Mouse (Mus musculus) liver, adult 2 months (tissue): ENCODE results near the gene Zfp467.

ENCODE experiments used
- CTCF ChIP-seq: fragments of 200-500 bp; IDR thresholded peaks from 2 replicates; pipeline ENCODE4 v1.5.1; 2011; ENCODE audit warnings: low read depth, low read length, control low read depth
- POLR2A ChIP-seq: fragments of 200-500 bp; IDR thresholded peaks from 2 replicates; pipeline ENCODE4 v1.6.1; 2011; ENCODE audit warnings: low read length, control low read depth; ENCODE audit not compliant: insufficient read depth; ENCODE audit errors: extremely low read depth

GRCm38 (mm10) chr6:48404071-48404470 lies 41.6 kb downstream of the Zfp467 start:
- no peak for TF ChIP-seq POLR2A
- TF ChIP-seq CTCF, result no peak
